Mouse (Mus musculus) kidney, embryonic 16.5 days (tissue): Measurements from ENCODE around the gene Sobp. TPM values are rescaled to one million over a fixed set of nuclear protein-coding genes. Genes with fewer than 3 reads are reported as not detected.

ENCODE experiments used
- ATAC-seq: fragments of 200-750 bp; cut with Nextera tagmentation; 2 replicates; pipeline ENCODE4 v1.8.0; 2017; ENCODE audit warnings: moderate TSS enrichment; ENCODE audit not compliant: low FRiP score, low TSS enrichment
- H3K27ac ChIP-seq: fragments of 300-500 bp; sonication (generic); 2 replicates; pipeline ENCODE4 v1.5.1; 2014; ENCODE audit warnings: low read length
- H3K27me3 ChIP-seq: fragments of 300-500 bp; sonication (generic); 2 replicates; pipeline ENCODE4 v1.6.1; 2014; ENCODE audit warnings: low read length, control low read depth, mixed read lengths; ENCODE audit not compliant: insufficient read depth
- H3K36me3 ChIP-seq: fragments of 300-500 bp; sonication (generic); 2 replicates; pipeline ENCODE4 v1.6.1; 2014; ENCODE audit warnings: low read length, control low read depth, mixed read lengths; ENCODE audit not compliant: insufficient read depth
- H3K4me1 ChIP-seq: fragments of 300-500 bp; sonication (generic); 2 replicates; pipeline ENCODE4 v1.6.1; 2014; ENCODE audit warnings: low read length, control low read depth, mixed read lengths; ENCODE audit not compliant: insufficient read depth
- H3K4me2 ChIP-seq: fragments of 300-500 bp; sonication (generic); replicated peaks from 2 replicates; pipeline ENCODE4 v1.6.1; 2014; ENCODE audit warnings: low read depth, low read length
- H3K4me3 ChIP-seq: fragments of 300-500 bp; sonication (generic); 2 replicates; pipeline ENCODE4 v1.5.1; 2014; ENCODE audit warnings: mild to moderate bottlenecking, low read length
- H3K9ac ChIP-seq: fragments of 300-500 bp; sonication (generic); replicated peaks from 2 replicates; pipeline ENCODE4 v1.6.1; 2014; ENCODE audit warnings: low read length
- H3K9me3 ChIP-seq: fragments of 300-500 bp; sonication (generic); 2 replicates; pipeline ENCODE4 v1.6.1; 2016; ENCODE audit warnings: low read length, control low read depth
- WGBS: fragments of 180-500 bp; shearing (Covaris S2); extraction: QIAGEN DNeasy Blood & Tissue Kit; methylation state at CpG from one replicate; pipeline ENCODE4 v1.1.7; 2014; 5-methylcytosine and 5-hydroxymethylcytosine counted together
- polyA plus RNA-seq: library from polyadenylated mRNA; unstranded; fragments of >200 nt; fragmentation: Nextera tagmentation; extraction: Ambion mirVana; gene quantifications from 2 replicates; pipeline ENCODE4 v1.2.1, GENCODE M21; 2015

Gene Sobp
- polyA plus RNA-seq, 1 experiment from 2014 or later: 1.1 TPM

GRCm38 (mm10) chr10:43047804-43048348 lies 126.5 kb downstream of the Sobp start:
- Histone ChIP-seq H3K27ac (no peak overlapping the region), H3K4me1 (peaks cover 13% of the 10 kb centered on the region), H3K4me2 (no peak overlapping the region), H3K4me3 (no peak overlapping the region), H3K27me3 (no peaks in the 10 kb centered on the region), H3K9me3 (no peaks in the 10 kb centered on the region), H3K36me3 (no peaks in the 10 kb centered on the region), H3K9ac (no peak overlapping the region)
- ATAC-seq: no peak
- 70% methylated on average over 6 of the region's 6 CpGs for WGBS

- Histone ChIP-seq H3K27me3 (no peaks in the 10 kb centered on the region), H3K36me3 (no peaks in the 10 kb centered on the region), H3K9me3 (no peaks in the 10 kb centered on the region), H3K4me1 (peaks cover 14% of the 10 kb centered on the region), H3K4me3 (no peak overlapping the region), H3K27ac (0 out of 2 replicates have a peak overlapping the region, but pooled peaks have one; percentile 26), H3K9ac (0 out of 2 replicates have a peak overlapping the region, but pooled peaks have one; percentile 20), H3K4me2 (no peak overlapping the region)
- WGBS: 33% methylated on average over 7 of the region's 7 CpGs
- no peak for ATAC-seq
Observed at GRCm38 (mm10) chr10:43043351-43044209, 130.8 kb downstream of the Sobp start.

GRCm38 (mm10) chr10:43042591-43043327 lies 131.6 kb downstream of the Sobp start:
- Histone ChIP-seq H3K27ac (0 out of 2 replicates have a peak overlapping the region, but pooled peaks have one; percentile 35), H3K4me2 (no peak overlapping the region), H3K4me3 (no peak overlapping the region), H3K9ac (no peak overlapping the region), H3K9me3 (no peaks in the 10 kb centered on the region), H3K27me3 (no peaks in the 10 kb centered on the region), H3K4me1 (peaks cover 14% of the 10 kb centered on the region), H3K36me3 (no peaks in the 10 kb centered on the region)
- 30% methylated on average over 10 of the region's 10 CpGs for WGBS
- no peak for ATAC-seq

GRCm38 (mm10) chr10:43041794-43042193 lies 132.5 kb downstream of the Sobp start:
- Histone ChIP-seq H3K4me2 (no peak overlapping the region), H3K27me3 (no peaks in the 10 kb centered on the region), H3K36me3 (no peaks in the 10 kb centered on the region), H3K9ac (no peak overlapping the region), H3K27ac (no peak overlapping the region), H3K4me1 (peaks cover 23% of the 10 kb centered on the region), H3K9me3 (no peaks in the 10 kb centered on the region), H3K4me3 (no peak overlapping the region)
- ATAC-seq: no peak
- 94% methylated on average over 3 of the region's 3 CpGs for WGBS

GRCm38 (mm10) chr10:43037455-43037793 lies 136.9 kb downstream of the Sobp start:
- Histone ChIP-seq H3K9me3 (no peaks in the 10 kb centered on the region), H3K27me3 (no peaks in the 10 kb centered on the region), H3K4me3 (no peak overlapping the region), H3K4me1 (peaks cover 25% of the 10 kb centered on the region), H3K4me2 (no peak overlapping the region), H3K36me3 (no peaks in the 10 kb centered on the region), H3K27ac (no peak overlapping the region), H3K9ac (no peak overlapping the region)
- peak; percentile 24; the same call in 1 of the 2 replicates for ATAC-seq
- 44% methylated on average over 7 of the region's 7 CpGs for WGBS

- no peak overlapping the region for H3K4me2 ChIP-seq
- H3K36me3 ChIP-seq: no peaks in the 10 kb centered on the region
- H3K9me3 ChIP-seq: no peaks in the 10 kb centered on the region
- no peak overlapping the region for H3K27ac ChIP-seq
- peak; percentile 32 for ATAC-seq
- H3K4me3 ChIP-seq: no peak overlapping the region
- no peak overlapping the region for H3K9ac ChIP-seq
- H3K27me3 ChIP-seq: no peaks in the 10 kb centered on the region
- peaks cover 24% of the 10 kb centered on the region for H3K4me1 ChIP-seq
- 57% methylated on average over 21 of the region's 21 CpGs for WGBS
Observed at GRCm38 (mm10) chr10:43036646-43037454, 137.5 kb downstream of the Sobp start.

- no peaks in the 10 kb centered on the region for H3K27me3 ChIP-seq
- no peak overlapping the region for H3K4me2 ChIP-seq
- ATAC-seq: 0 out of 2 replicates have a peak, but pooled peaks have one; percentile 28
- H3K36me3 ChIP-seq: no peaks in the 10 kb centered on the region
- H3K9ac ChIP-seq: no peak overlapping the region
- H3K4me1 ChIP-seq: peaks cover 24% of the 10 kb centered on the region
- 0 out of 2 replicates have a peak overlapping the region, but pooled peaks have one; percentile 3 for H3K27ac ChIP-seq
- H3K9me3 ChIP-seq: peaks cover 4% of the 10 kb centered on the region; the same call in 1 of the 2 replicates
- no peak overlapping the region for H3K4me3 ChIP-seq
- WGBS: 44% methylated on average over 8 of the region's 8 CpGs
Observed at GRCm38 (mm10) chr10:43035579-43035978, 138.8 kb downstream of the Sobp start.

- Histone ChIP-seq H3K4me1 (peaks cover 30% of the 10 kb centered on the region), H3K9me3 (peaks cover 4% of the 10 kb centered on the region; the same call in 1 of the 2 replicates), H3K9ac (no peak overlapping the region), H3K4me2 (no peak overlapping the region), H3K4me3 (no peak overlapping the region), H3K27ac (no peak overlapping the region), H3K36me3 (no peaks in the 10 kb centered on the region), H3K27me3 (no peaks in the 10 kb centered on the region)
- 58% methylated on average over 4 of the region's 4 CpGs for WGBS
- peak; percentile 30; the same call in 1 of the 2 replicates for ATAC-seq
Observed at GRCm38 (mm10) chr10:43034811-43035210, 139.5 kb downstream of the Sobp start.
